Mouse (Mus musculus) heart, postnatal 0 days (tissue): ENCODE measurements at regions not wholly inside any gene's neighbourhood (a gene's known extent, or its start where the extent isn't known, plus 50 kb on each side); places are given as distances from the start of the nearest gene placed in this dataset.

Source experiments
- ATAC-seq: fragments of 200-750 bp; cut with Nextera tagmentation; 2 replicates; pipeline ENCODE4 v1.8.0; 2017; ENCODE audit warnings: low read depth, moderate number of reproducible peaks, moderate library complexity; ENCODE audit not compliant: insufficient read depth
- DNase-seq: peaks from one replicate; pipeline ENCODE4 v3.0.0-alpha.2; 2016; ENCODE audit warnings: low spot score
- H3K27ac ChIP-seq: fragments of 300-500 bp; sonication (generic); 2 replicates; pipeline ENCODE4 v1.5.1; 2014; ENCODE audit warnings: low read depth, mild to moderate bottlenecking
- H3K27me3 ChIP-seq: fragments of 300-500 bp; sonication (generic); 2 replicates; pipeline ENCODE4 v1.6.1; 2014; ENCODE audit warnings: low read length, mixed read lengths; ENCODE audit not compliant: control insufficient read depth, insufficient read depth
- H3K36me3 ChIP-seq: fragments of 300-500 bp; sonication (generic); replicated peaks from 2 replicates; pipeline ENCODE4 v1.6.1; 2014; ENCODE audit warnings: low read length, mixed read lengths; ENCODE audit not compliant: control insufficient read depth, insufficient read depth
- H3K4me1 ChIP-seq: fragments of 300-500 bp; sonication (generic); 2 replicates; pipeline ENCODE4 v1.6.1; 2014; ENCODE audit warnings: antibody characterized with exemption; ENCODE audit not compliant: control insufficient read depth, insufficient read depth
- H3K4me2 ChIP-seq: fragments of 300-500 bp; sonication (generic); 2 replicates; pipeline ENCODE4 v1.6.1; 2014; ENCODE audit warnings: low read depth, mild to moderate bottlenecking, low read length, moderate library complexity
- H3K4me3 ChIP-seq: fragments of 300-500 bp; sonication (generic); 2 replicates; pipeline ENCODE4 v1.5.1; 2014; ENCODE audit warnings: low read depth, low read length
- H3K9ac ChIP-seq: fragments of 300-500 bp; sonication (generic); replicated peaks from 2 replicates; pipeline ENCODE4 v1.6.1; 2014; ENCODE audit warnings: low read depth, low read length, mixed read lengths
- H3K9me3 ChIP-seq: fragments of 300-500 bp; sonication (generic); replicated peaks from 2 replicates; pipeline ENCODE4 v1.6.1; 2016; ENCODE audit warnings: low read length; ENCODE audit not compliant: control insufficient read depth
- CTCF ChIP-seq: IDR thresholded peaks from 2 replicates; pipeline ENCODE4 v1.5.1; 2016; ENCODE audit warnings: antibody characterized with exemption, control low read depth, low read depth
- EP300 ChIP-seq: IDR thresholded peaks from 2 replicates; pipeline ENCODE4 v1.6.1; 2016; ENCODE audit warnings: antibody characterized with exemption, low read depth
- WGBS: fragments of 180-500 bp; shearing (Covaris S2); extraction: QIAGEN DNeasy Blood & Tissue Kit; methylation state at CpG from one replicate; pipeline ENCODE4 v1.1.7; 2014; 5-methylcytosine and 5-hydroxymethylcytosine counted together

DNA sequence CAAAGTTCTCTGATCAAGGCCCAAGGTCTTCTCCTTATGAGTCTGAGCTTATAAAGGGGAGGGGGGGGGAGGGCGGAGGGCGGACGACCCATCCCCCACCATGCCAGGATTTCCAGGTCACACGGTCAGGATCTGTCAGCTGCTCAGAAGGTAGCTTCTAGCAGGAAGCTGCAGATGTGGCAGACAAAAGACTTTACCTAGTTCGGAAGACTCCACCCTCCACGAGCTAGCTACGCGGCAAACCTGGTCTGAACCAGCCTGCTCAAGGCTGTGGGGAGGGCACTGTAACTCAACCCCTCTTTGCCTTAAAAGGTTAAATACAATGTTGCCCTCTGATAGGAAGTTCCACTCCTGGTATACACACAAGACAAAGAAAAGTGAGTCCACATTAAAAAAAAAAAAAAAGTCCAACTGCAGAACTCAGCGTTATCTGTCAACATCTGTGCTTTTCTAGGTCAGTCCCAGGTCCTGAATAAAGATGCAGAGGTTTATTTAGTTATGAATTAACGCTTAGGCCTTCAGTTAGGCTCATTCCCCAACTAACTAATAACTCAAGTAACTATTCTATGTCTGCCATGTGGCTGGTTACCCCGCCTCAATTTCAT, 108.7 kb downstream of the Rpl14 start:
- Histone ChIP-seq H3K36me3 (no peaks in the 10 kb centered on the region), H3K9ac (no peak overlapping the region), H3K27me3 (peaks cover 6% of the 10 kb centered on the region; the same call in 1 of the 2 replicates), H3K27ac (no peak overlapping the region), H3K4me3 (no peak overlapping the region), H3K4me2 (no peak overlapping the region), H3K9me3 (no peaks in the 10 kb centered on the region), H3K4me1 (peaks cover 9% of the 10 kb centered on the region; the same call in 1 of the 2 replicates)
- 51% methylated on average over 9 of the region's 11 CpGs for WGBS
- ATAC-seq = no peak
- no peak for DNase-seq
- TF ChIP-seq EP300 = no peak
- no peak for TF ChIP-seq CTCF

DNA sequence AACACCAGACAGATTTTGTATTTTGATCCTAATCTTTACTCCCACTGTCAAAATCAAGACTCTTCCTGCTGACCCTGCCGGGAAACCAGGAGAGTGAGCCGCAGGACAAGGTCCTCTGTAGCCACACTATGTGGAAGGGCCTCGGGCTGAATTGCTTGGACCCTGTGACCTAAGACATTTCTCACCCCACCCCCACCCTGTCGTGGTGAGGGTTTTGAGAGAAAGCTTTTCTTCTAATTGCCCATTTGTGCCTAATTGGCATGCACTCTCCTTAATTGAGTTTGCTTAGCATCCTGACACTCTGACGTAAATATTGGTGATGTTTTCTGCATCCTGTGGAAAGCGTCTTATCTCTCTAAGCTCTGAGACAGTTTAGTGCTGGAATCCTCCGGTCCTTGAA, 110.2 kb downstream of the Rpl14 start:
- no peak for DNase-seq
- Histone ChIP-seq H3K4me2 (no peak overlapping the region), H3K4me3 (no peak overlapping the region), H3K27me3 (peaks cover 5% of the 10 kb centered on the region; the same call in 1 of the 2 replicates), H3K9me3 (no peaks in the 10 kb centered on the region), H3K9ac (no peak overlapping the region), H3K4me1 (no peaks in the 10 kb centered on the region), H3K36me3 (no peaks in the 10 kb centered on the region), H3K27ac (no peak overlapping the region)
- 44% methylated on average over 7 of the region's 7 CpGs for WGBS
- TF ChIP-seq EP300 (no peak), CTCF (no peak)
- ATAC-seq = no peak

DNA sequence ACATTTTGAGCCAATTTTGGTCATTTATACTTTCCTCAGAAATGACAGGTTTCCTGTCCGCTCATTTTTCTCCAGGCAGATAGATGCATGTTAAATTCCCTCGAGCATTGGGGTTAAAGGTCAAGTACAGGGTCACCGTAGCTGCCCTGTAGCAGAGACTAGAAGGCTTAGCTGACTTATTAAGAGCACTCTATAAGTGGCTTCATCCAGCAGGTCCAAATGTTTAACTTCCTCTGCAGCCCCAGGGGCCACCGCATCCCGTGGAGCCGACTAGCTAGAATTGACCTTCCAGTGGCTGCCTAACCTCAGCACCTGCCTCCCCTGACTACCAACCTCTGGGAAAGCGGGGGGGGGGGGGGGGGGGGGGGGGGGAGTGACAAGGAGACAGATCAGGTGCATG, 114.7 kb downstream of the Rpl14 start:
- H3K9me3 ChIP-seq = no peaks in the 10 kb centered on the region
- no peak overlapping the region for H3K9ac ChIP-seq
- WGBS = 38% methylated on average over 6 of the region's 7 CpGs
- H3K4me2 ChIP-seq = no peak overlapping the region
- H3K4me1 ChIP-seq = no peaks in the 10 kb centered on the region
- H3K27me3 ChIP-seq = no peaks in the 10 kb centered on the region
- H3K36me3 ChIP-seq = no peaks in the 10 kb centered on the region
- TF ChIP-seq CTCF (no peak), EP300 (no peak)
- H3K4me3 ChIP-seq = no peak overlapping the region
- ATAC-seq = no peak
- DNase-seq = no peak
- H3K27ac ChIP-seq = no peak overlapping the region

DNA sequence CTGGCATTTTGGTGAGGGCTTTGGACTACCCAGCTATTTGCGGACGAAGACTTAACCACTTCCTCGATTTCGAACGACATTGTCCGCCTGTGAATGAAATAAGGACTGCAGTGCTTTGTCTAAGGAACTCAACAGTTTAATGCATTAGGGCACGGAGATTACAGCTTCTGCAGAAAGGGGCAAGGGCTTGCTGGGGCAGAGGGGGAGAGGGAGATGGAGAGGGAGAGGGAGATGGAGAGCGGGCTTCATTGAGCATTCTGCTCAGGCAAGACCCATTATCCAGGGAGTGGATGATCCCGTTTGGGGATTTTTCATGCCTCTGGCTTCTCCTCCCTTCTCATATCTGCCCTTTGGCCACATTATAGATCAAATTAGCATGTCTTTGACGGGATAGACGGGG, 117.8 kb downstream of the Rpl14 start:
- TF ChIP-seq EP300 (no peak), CTCF (no peak)
- no peaks in the 10 kb centered on the region for H3K27me3 ChIP-seq
- H3K9ac ChIP-seq = no peak overlapping the region
- H3K27ac ChIP-seq = no peak overlapping the region
- H3K36me3 ChIP-seq = no peaks in the 10 kb centered on the region
- no peaks in the 10 kb centered on the region for H3K9me3 ChIP-seq
- H3K4me2 ChIP-seq = no peak overlapping the region
- H3K4me1 ChIP-seq = peaks cover 13% of the 10 kb centered on the region
- no peak for ATAC-seq
- 74% methylated on average over 11 of the region's 11 CpGs for WGBS
- H3K4me3 ChIP-seq = no peak overlapping the region
- DNase-seq = no peak

DNA sequence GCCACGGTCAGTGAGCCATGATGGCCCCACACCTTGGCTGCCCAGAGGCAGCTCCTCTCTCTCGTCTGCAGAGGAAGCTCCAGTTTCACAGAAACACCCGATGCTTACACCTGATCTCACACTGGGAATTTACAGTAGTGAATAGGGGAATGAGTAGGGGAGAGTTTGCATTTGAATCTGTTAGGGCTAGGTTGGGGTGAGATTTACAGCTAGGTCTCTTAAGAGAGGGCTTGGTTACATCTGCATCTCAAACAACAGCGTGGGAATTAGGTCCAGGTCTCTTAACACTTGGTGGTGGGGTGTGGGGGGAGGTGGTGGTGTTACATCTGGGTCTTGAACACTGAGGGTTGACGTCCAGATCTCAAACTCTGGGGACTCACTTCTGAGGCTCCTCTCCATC, 119.3 kb downstream of the Rpl14 start:
- Histone ChIP-seq H3K27ac (peak overlapping the region; percentile 85), H3K4me1 (peaks cover 13% of the 10 kb centered on the region), H3K27me3 (no peaks in the 10 kb centered on the region), H3K4me3 (no peak overlapping the region), H3K9me3 (no peaks in the 10 kb centered on the region), H3K9ac (no peak overlapping the region), H3K4me2 (no peak overlapping the region), H3K36me3 (no peaks in the 10 kb centered on the region)
- no peak for ATAC-seq
- WGBS = 56% methylated on average over 5 of the region's 5 CpGs
- no peak for DNase-seq
- TF ChIP-seq EP300 (no peak), CTCF (no peak)
